Mouse (Mus musculus): ENCODE data around the gene Scn3b. TPM values are rescaled to one million over a fixed set of nuclear protein-coding genes. Genes with fewer than 3 reads are reported as not detected.

Gene Scn3b
- polyA plus RNA-seq, 1 experiment from 2014 or later, result 194 TPM

DNA sequence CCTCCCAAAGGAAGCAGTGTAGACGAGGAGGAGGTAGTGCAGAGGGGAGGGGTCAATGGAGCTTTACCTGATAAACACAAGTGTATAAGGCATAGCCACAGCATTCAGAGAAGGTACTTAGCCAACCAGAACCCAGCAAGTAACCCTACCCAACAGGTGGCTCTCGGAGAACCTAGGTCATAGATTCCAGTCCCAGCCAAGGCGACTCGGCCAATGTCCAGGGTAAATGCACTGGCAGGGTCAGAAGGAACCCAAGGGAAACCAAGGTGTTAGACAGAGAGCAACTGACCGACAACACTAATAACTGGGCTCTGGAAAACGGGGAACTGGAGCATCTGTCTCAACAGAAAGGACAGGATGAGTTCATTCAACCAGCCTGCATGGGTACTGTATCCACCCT lies 55.8 kb downstream of the Scn3b start:
- Histone ChIP-seq H3K9me3 (replicated peaks; ENCODE audit: control insufficient read depth, low read length, poor library complexity, severe bottlenecking) (no peaks in the 10 kb centered on the region), H3K4me2 (ENCODE audit: low read length) (no peak overlapping the region), H3K27ac (ENCODE audit: low read length) (no peak overlapping the region), H3K4me1 (ENCODE audit: control insufficient read depth, insufficient read depth, low read length) (no peaks in the 10 kb centered on the region), H3K4me3 (ENCODE audit: low read depth, low read length) (no peak overlapping the region), H3K36me3 (ENCODE audit: control insufficient read depth, insufficient read depth, low read length) (peaks cover 30% of the 10 kb centered on the region; the same call in 1 of the 2 replicates), H3K9ac (ENCODE audit: low read depth, low read length) (no peak overlapping the region), H3K27me3 (ENCODE audit: control insufficient read depth, insufficient read depth, low read depth, low read length) (no peaks in the 10 kb centered on the region)
- 95% methylated on average over 6 of the region's 6 CpGs for WGBS
- no peak for ATAC-seq

DNA sequence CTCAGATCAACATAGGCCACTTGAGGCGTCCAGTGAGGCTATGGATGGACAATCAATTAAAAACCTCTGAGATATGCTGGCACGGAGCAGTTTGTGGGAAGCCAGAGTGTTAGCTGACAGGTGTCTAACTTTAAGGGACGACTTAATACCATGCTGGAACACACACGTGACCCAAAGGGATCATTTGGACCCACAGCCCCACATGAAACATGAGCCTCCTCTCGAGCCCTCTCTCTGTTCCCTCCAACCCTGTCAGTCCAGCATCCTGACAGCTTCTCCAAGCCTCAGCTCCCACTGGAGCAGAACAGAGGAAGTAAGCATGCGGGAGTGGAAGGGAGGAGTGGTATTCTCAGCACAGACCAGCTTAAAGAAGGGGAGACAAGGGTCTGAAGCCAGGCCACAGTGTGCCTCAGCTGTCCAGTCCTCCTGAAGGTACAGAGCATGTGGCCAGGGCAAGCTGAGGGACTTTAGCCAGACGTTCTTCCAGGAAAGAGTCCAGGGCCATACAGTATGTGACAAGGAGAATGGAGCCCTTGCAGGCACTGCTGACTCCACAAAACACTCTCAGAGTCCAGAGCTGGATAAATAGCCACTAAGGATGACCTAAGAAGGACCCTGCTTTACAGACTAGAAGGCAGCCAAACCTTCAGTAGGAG lies 57.4 kb downstream of the Scn3b start:
- no peaks in the 10 kb centered on the region for H3K9me3 ChIP-seq (replicated peaks; ENCODE audit: control insufficient read depth, low read length, poor library complexity, severe bottlenecking)
- no peak overlapping the region for H3K4me2 ChIP-seq (ENCODE audit: low read length)
- H3K9ac ChIP-seq (ENCODE audit: low read depth, low read length), result no peak overlapping the region
- no peaks in the 10 kb centered on the region for H3K4me1 ChIP-seq (ENCODE audit: control insufficient read depth, insufficient read depth, low read length)
- no peak overlapping the region for H3K27ac ChIP-seq (ENCODE audit: low read length)
- H3K4me3 ChIP-seq (ENCODE audit: low read depth, low read length), result no peak overlapping the region
- 72% methylated on average over 7 of the region's 7 CpGs for WGBS
- H3K27me3 ChIP-seq (ENCODE audit: control insufficient read depth, insufficient read depth, low read depth, low read length), result no peaks in the 10 kb centered on the region
- peaks cover 28% of the 10 kb centered on the region; the same call in 1 of the 2 replicates for H3K36me3 ChIP-seq (ENCODE audit: control insufficient read depth, insufficient read depth, low read length)
- no peak for ATAC-seq

- H3K9me3 ChIP-seq (replicated peaks; ENCODE audit: control insufficient read depth, low read length, poor library complexity, severe bottlenecking), result no peaks in the 10 kb centered on the region
- ATAC-seq, result peak; percentile 86
- H3K4me2 ChIP-seq (ENCODE audit: low read length), result no peak overlapping the region
- peaks cover 29% of the 10 kb centered on the region for H3K36me3 ChIP-seq (ENCODE audit: control insufficient read depth, insufficient read depth, low read length)
- 57% methylated on average over 19 of the region's 19 CpGs for WGBS
- no peak overlapping the region for H3K27ac ChIP-seq (ENCODE audit: low read length)
- no peak overlapping the region for H3K4me3 ChIP-seq (ENCODE audit: low read depth, low read length)
- no peak overlapping the region for H3K9ac ChIP-seq (ENCODE audit: low read depth, low read length)
- H3K4me1 ChIP-seq (ENCODE audit: control insufficient read depth, insufficient read depth, low read length), result peaks cover 2% of the 10 kb centered on the region; the same call in 1 of the 2 replicates
- H3K27me3 ChIP-seq (ENCODE audit: control insufficient read depth, insufficient read depth, low read depth, low read length), result no peaks in the 10 kb centered on the region
Measured at GRCm38 (mm10) chr9:40330609-40331382, 61.8 kb downstream of the Scn3b start.

GRCm38 (mm10) chr9:40331411-40332286 lies 62.6 kb downstream of the Scn3b start:
- Histone ChIP-seq H3K9me3 (replicated peaks; ENCODE audit: control insufficient read depth, low read length, poor library complexity, severe bottlenecking) (no peaks in the 10 kb centered on the region), H3K27me3 (ENCODE audit: control insufficient read depth, insufficient read depth, low read depth, low read length) (no peaks in the 10 kb centered on the region), H3K27ac (ENCODE audit: low read length) (no peak overlapping the region), H3K4me2 (ENCODE audit: low read length) (no peak overlapping the region), H3K36me3 (ENCODE audit: control insufficient read depth, insufficient read depth, low read length) (peaks cover 24% of the 10 kb centered on the region), H3K4me3 (ENCODE audit: low read depth, low read length) (no peak overlapping the region), H3K4me1 (ENCODE audit: control insufficient read depth, insufficient read depth, low read length) (peaks cover 9% of the 10 kb centered on the region), H3K9ac (ENCODE audit: low read depth, low read length) (no peak overlapping the region)
- WGBS, result 93% methylated on average over 15 of the region's 15 CpGs
- ATAC-seq, result no peak

DNA sequence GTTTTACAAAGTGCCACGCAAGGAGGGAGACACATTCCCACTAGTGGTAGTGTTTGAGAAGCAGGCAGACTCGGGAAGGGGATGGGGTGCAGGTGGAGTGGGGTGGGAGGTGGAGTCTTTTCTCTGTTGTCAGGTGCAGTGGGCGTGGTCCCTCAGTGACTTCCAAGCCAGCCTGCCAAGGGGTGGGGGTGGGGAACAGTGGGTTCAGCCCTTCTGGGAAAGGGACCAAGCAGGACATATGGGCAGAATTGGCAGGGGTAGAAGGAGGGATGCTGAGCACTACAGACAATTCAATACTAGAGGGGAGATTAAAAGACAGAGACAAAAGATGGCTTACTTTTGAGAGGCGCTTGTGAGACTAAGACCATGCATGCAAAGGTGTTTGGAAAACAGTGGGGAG lies 63.3 kb downstream of the Scn3b start:
- Histone ChIP-seq H3K9me3 (replicated peaks; ENCODE audit: control insufficient read depth, low read length, poor library complexity, severe bottlenecking) (no peaks in the 10 kb centered on the region), H3K4me2 (ENCODE audit: low read length) (no peak overlapping the region), H3K4me1 (ENCODE audit: control insufficient read depth, insufficient read depth, low read length) (peaks cover 13% of the 10 kb centered on the region), H3K9ac (ENCODE audit: low read depth, low read length) (no peak overlapping the region), H3K36me3 (ENCODE audit: control insufficient read depth, insufficient read depth, low read length) (peaks cover 24% of the 10 kb centered on the region), H3K27me3 (ENCODE audit: control insufficient read depth, insufficient read depth, low read depth, low read length) (no peaks in the 10 kb centered on the region), H3K4me3 (ENCODE audit: low read depth, low read length) (no peak overlapping the region), H3K27ac (ENCODE audit: low read length) (no peak overlapping the region)
- 75% methylated on average over 4 of the region's 4 CpGs for WGBS
- no peak for ATAC-seq

DNA sequence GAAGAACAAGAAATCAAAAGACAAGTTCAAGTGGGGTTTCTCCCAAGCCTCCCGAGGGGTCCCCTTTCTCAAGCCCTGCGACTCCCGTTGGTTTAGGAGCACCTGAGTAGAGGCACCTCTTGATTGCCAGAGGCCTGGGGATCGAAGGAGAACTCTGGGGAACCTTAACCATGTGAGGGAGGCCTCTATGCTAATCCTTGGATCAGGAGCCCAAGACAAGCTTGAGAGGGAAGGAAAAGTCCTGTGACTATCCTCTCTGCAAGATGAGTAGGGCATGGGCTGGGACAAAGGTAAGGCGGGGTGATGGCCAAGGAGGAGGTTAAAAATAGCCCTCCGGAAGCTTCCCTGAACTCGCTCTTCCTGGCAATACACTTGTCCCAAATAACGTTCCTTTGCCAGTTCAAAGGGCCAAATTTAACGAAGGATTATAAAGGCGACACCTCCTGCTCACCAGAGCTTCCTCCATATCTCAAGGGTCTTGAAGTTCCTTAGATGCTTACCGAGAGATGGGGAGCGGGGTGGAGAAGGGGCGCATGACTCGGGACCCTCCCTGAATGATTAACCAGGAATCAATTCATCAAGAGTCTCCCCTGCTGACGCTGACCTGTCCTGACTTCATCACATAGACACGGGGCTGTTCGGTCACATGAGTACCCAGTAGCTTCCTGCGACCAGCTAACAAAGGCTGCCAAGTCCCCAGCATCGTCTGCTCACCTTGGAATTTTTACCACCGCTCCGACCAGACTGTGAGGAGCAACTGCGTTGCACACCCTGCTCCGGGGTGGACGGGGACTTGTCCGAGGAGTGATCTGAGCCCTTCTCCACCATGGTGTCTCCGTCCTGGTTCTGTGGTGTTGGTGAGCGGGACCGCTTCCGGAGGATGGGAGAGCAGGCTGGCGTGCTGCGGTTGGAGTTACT lies 64.0 kb downstream of the Scn3b start:
- H3K4me1 ChIP-seq (ENCODE audit: control insufficient read depth, insufficient read depth, low read length), result peaks cover 13% of the 10 kb centered on the region
- ATAC-seq, result no peak
- no peak overlapping the region for H3K27ac ChIP-seq (ENCODE audit: low read length)
- no peaks in the 10 kb centered on the region for H3K9me3 ChIP-seq (replicated peaks; ENCODE audit: control insufficient read depth, low read length, poor library complexity, severe bottlenecking)
- H3K4me2 ChIP-seq (ENCODE audit: low read length), result no peak overlapping the region
- WGBS, result 83% methylated on average over 31 of the region's 31 CpGs
- H3K36me3 ChIP-seq (ENCODE audit: control insufficient read depth, insufficient read depth, low read length), result peaks cover 21% of the 10 kb centered on the region
- no peaks in the 10 kb centered on the region for H3K27me3 ChIP-seq (ENCODE audit: control insufficient read depth, insufficient read depth, low read depth, low read length)
- no peak overlapping the region for H3K9ac ChIP-seq (ENCODE audit: low read depth, low read length)
- H3K4me3 ChIP-seq (ENCODE audit: low read depth, low read length), result no peak overlapping the region

- ATAC-seq, result no peak
- no peak overlapping the region for H3K4me2 ChIP-seq (ENCODE audit: low read length)
- H3K36me3 ChIP-seq (ENCODE audit: control insufficient read depth, insufficient read depth, low read length), result peaks cover 16% of the 10 kb centered on the region
- H3K4me1 ChIP-seq (ENCODE audit: control insufficient read depth, insufficient read depth, low read length), result peaks cover 13% of the 10 kb centered on the region
- H3K27me3 ChIP-seq (ENCODE audit: control insufficient read depth, insufficient read depth, low read depth, low read length), result no peaks in the 10 kb centered on the region
- no peak overlapping the region for H3K4me3 ChIP-seq (ENCODE audit: low read depth, low read length)
- no peaks in the 10 kb centered on the region for H3K9me3 ChIP-seq (replicated peaks; ENCODE audit: control insufficient read depth, low read length, poor library complexity, severe bottlenecking)
- no peak overlapping the region for H3K9ac ChIP-seq (ENCODE audit: low read depth, low read length)
- 64% methylated on average over 9 of the region's 9 CpGs for WGBS
- no peak overlapping the region for H3K27ac ChIP-seq (ENCODE audit: low read length)
Measured at GRCm38 (mm10) chr9:40333649-40334396, 64.8 kb downstream of the Scn3b start.

- WGBS, result 76% methylated on average over 2 of the region's 2 CpGs
Measured at GRCm38 (mm10) chr9:40334617-40335016, 65.6 kb downstream of the Scn3b start.

More at GRCm38 (mm10) chr9:40334617-40335016, 65.6 kb downstream of the Scn3b start:
- H3K27me3 ChIP-seq (ENCODE audit: control insufficient read depth, insufficient read depth, low read depth, low read length), result no peaks in the 10 kb centered on the region
- H3K4me2 ChIP-seq (ENCODE audit: low read length), result no peak overlapping the region
- no peak overlapping the region for H3K4me3 ChIP-seq (ENCODE audit: low read depth, low read length)
- H3K36me3 ChIP-seq (ENCODE audit: control insufficient read depth, insufficient read depth, low read length), result peaks cover 14% of the 10 kb centered on the region
- H3K9ac ChIP-seq (ENCODE audit: low read depth, low read length), result no peak overlapping the region
- H3K9me3 ChIP-seq (replicated peaks; ENCODE audit: control insufficient read depth, low read length, poor library complexity, severe bottlenecking), result no peaks in the 10 kb centered on the region
- H3K27ac ChIP-seq (ENCODE audit: low read length), result no peak overlapping the region
- H3K4me1 ChIP-seq (ENCODE audit: control insufficient read depth, insufficient read depth, low read length), result peaks cover 17% of the 10 kb centered on the region
- ATAC-seq, result no peak
